Mouse (Mus musculus) lung, adult 2 months (tissue): ENCODE results near the gene Slc37a3.
"Not testable (repeated sequence)": the region's sequence is repeated elsewhere in the genome, so short reads cannot be mapped to it uniquely, and the experiment has no call there.

Source experiments
- CTCF ChIP-seq: fragments of 200-500 bp; IDR thresholded peaks from 2 replicates; pipeline ENCODE4 v1.5.1; 2011; ENCODE audit warnings: mild to moderate bottlenecking, low read length, control low read depth; ENCODE audit not compliant: insufficient read depth
- POLR2A ChIP-seq: fragments of 200-500 bp; IDR thresholded peaks from 2 replicates; pipeline ENCODE4 v1.6.1; 2011; ENCODE audit warnings: low read depth, mild to moderate bottlenecking, control low read depth, low read length, borderline replicate concordance; ENCODE audit errors: extremely low read depth

GRCm38 (mm10) chr6:39359207-39359606, 18.3 kb downstream of the Slc37a3 start:
- not testable (repeated sequence) for TF ChIP-seq CTCF, POLR2A
